ENCODE assay signal across 8 mouse cellular contexts in genomic region chr11:114467803-114468202, GRCm38 (mm10).
DNase-seq lines count a peak whose midpoint lies in the region; ATAC-seq lines count a peak whose summit lies in the region.

No protein-coding gene starts in this region.

- peak overlapping the region; percentile 72; the same call in 1 of the 2 replicates for H3K27ac ChIP-seq in kidney, embryonic 16.5 days (ENCODE audit: low read length)
- 0 out of 2 replicates have a peak overlapping the region, but pooled peaks have one; percentile 40 for H3K27ac ChIP-seq in forebrain, embryonic 10.5 days
- peak overlapping the region; percentile 70 for H3K27ac ChIP-seq in hindbrain, embryonic 14.5 days
- peak overlapping the region; percentile 71 for H3K27ac ChIP-seq in limb, embryonic 10.5 days
- H3K27ac ChIP-seq in neural tube, embryonic 14.5 days (ENCODE audit: low read depth, low read length), result peak overlapping the region; percentile 72

- no peak for DNase-seq in kidney, adult 8-10 months
- DNase-seq in forebrain, embryonic 10.5 days (ENCODE audit: extremely low spot score, low spot score), result no peak
- peak; percentile 77 for DNase-seq in hindbrain, embryonic 14.5 days (ENCODE audit: low spot score)
- DNase-seq in limb, embryonic 10.5 days (ENCODE audit: low spot score), result peak; percentile 63
- no peak for DNase-seq in testis, postnatal 10 days (ENCODE audit: low spot score)
- no peak for DNase-seq in spleen, adult 12 weeks (ENCODE audit: low spot score)

- H3K4me2 ChIP-seq in kidney, embryonic 16.5 days (replicated peaks; ENCODE audit: low read depth, low read length), result peak overlapping the region; percentile 39
- H3K4me2 ChIP-seq in hindbrain, embryonic 14.5 days (replicated peaks), result peak overlapping the region; percentile 16
- H3K4me2 ChIP-seq in neural tube, embryonic 14.5 days (ENCODE audit: low read depth, low read length), result no peak overlapping the region

- no peak overlapping the region for H3K9ac ChIP-seq in kidney, embryonic 16.5 days (replicated peaks; ENCODE audit: low read length)
- no peak overlapping the region for H3K9ac ChIP-seq in hindbrain, embryonic 14.5 days
- no peak overlapping the region for H3K9ac ChIP-seq in neural tube, embryonic 14.5 days (replicated peaks; ENCODE audit: low read depth, low read length)

- 0 out of 2 replicates have a peak overlapping the region, but pooled peaks have one; percentile 19 for H3K4me3 ChIP-seq in kidney, embryonic 16.5 days (ENCODE audit: low read length)
- no peak overlapping the region for H3K4me3 ChIP-seq in forebrain, embryonic 10.5 days
- no peak overlapping the region for H3K4me3 ChIP-seq in hindbrain, embryonic 14.5 days (replicated peaks; ENCODE audit: low read length)
- H3K4me3 ChIP-seq in limb, embryonic 10.5 days, result 0 out of 2 replicates have a peak overlapping the region, but pooled peaks have one; percentile 28
- no peak overlapping the region for H3K4me3 ChIP-seq in neural tube, embryonic 14.5 days (ENCODE audit: low read depth, low read length)

- H3K36me3 ChIP-seq in kidney, embryonic 16.5 days (ENCODE audit: insufficient read depth, low read length), result no peaks in the 10 kb centered on the region
- H3K36me3 ChIP-seq in forebrain, embryonic 10.5 days (replicated peaks), result no peaks in the 10 kb centered on the region
- H3K36me3 ChIP-seq in hindbrain, embryonic 14.5 days (replicated peaks; ENCODE audit: control insufficient read depth, insufficient read depth), result no peaks in the 10 kb centered on the region
- H3K36me3 ChIP-seq in limb, embryonic 10.5 days, result no peaks in the 10 kb centered on the region
- H3K36me3 ChIP-seq in neural tube, embryonic 14.5 days (ENCODE audit: control insufficient read depth, insufficient read depth, low read length), result no peaks in the 10 kb centered on the region

- no peaks in the 10 kb centered on the region for H3K9me3 ChIP-seq in kidney, embryonic 16.5 days (ENCODE audit: low read length)
- H3K9me3 ChIP-seq in forebrain, embryonic 10.5 days, result no peaks in the 10 kb centered on the region
- no peaks in the 10 kb centered on the region for H3K9me3 ChIP-seq in hindbrain, embryonic 14.5 days (ENCODE audit: control insufficient read depth, low read length)
- no peaks in the 10 kb centered on the region for H3K9me3 ChIP-seq in limb, embryonic 10.5 days (replicated peaks)
- no peaks in the 10 kb centered on the region for H3K9me3 ChIP-seq in neural tube, embryonic 14.5 days (ENCODE audit: control insufficient read depth, low read length)

- ATAC-seq in kidney, embryonic 16.5 days (ENCODE audit: low FRiP score, low TSS enrichment), result peak; percentile 11; the same call in 1 of the 2 replicates
- peak; percentile 70 for ATAC-seq in hindbrain, embryonic 14.5 days (ENCODE audit: low FRiP score)
- ATAC-seq in neural tube, embryonic 14.5 days (ENCODE audit: low read depth), result peak; percentile 74

- WGBS in kidney, embryonic 16.5 days, result under 1% methylated on average over 8 of the region's 8 CpGs
- WGBS in forebrain, embryonic 10.5 days, result 20% methylated on average over 8 of the region's 8 CpGs
- WGBS in hindbrain, embryonic 14.5 days, result 11% methylated on average over 8 of the region's 8 CpGs
- WGBS in limb, embryonic 10.5 days, result 6% methylated on average over 8 of the region's 8 CpGs
- 5% methylated on average over 8 of the region's 8 CpGs for WGBS in neural tube, embryonic 14.5 days

- H3K4me1 ChIP-seq in kidney, embryonic 16.5 days (ENCODE audit: insufficient read depth, low read length), result peaks cover 12% of the 10 kb centered on the region
- H3K4me1 ChIP-seq in forebrain, embryonic 10.5 days, result peaks cover 49% of the 10 kb centered on the region
- H3K4me1 ChIP-seq in hindbrain, embryonic 14.5 days (replicated peaks; ENCODE audit: control insufficient read depth, insufficient read depth, low read length), result peaks cover 49% of the 10 kb centered on the region
- H3K4me1 ChIP-seq in limb, embryonic 10.5 days, result peaks cover 45% of the 10 kb centered on the region
- H3K4me1 ChIP-seq in neural tube, embryonic 14.5 days (ENCODE audit: control insufficient read depth, insufficient read depth, low read length), result peaks cover 43% of the 10 kb centered on the region

- peaks cover 20% of the 10 kb centered on the region; the same call in 1 of the 2 replicates for H3K27me3 ChIP-seq in kidney, embryonic 16.5 days (ENCODE audit: insufficient read depth, low read length)
- peaks cover 71% of the 10 kb centered on the region for H3K27me3 ChIP-seq in forebrain, embryonic 10.5 days (ENCODE audit: poor library complexity, severe bottlenecking)
- no peaks in the 10 kb centered on the region for H3K27me3 ChIP-seq in hindbrain, embryonic 14.5 days (ENCODE audit: control insufficient read depth, insufficient read depth, low read length)
- H3K27me3 ChIP-seq in limb, embryonic 10.5 days (ENCODE audit: low read depth, poor library complexity, severe bottlenecking), result peaks cover 58% of the 10 kb centered on the region
- H3K27me3 ChIP-seq in neural tube, embryonic 14.5 days (ENCODE audit: control insufficient read depth, insufficient read depth, low read length), result no peaks in the 10 kb centered on the region

Comparison
In these comparisons a context has a peak if more than half of its experiments do, and no peak if none do; other contexts are left out.
1. ATAC-seq: peak in every context shown above with its lines; median percentile 74 in neural tube, embryonic 14.5 days; 70 in hindbrain, embryonic 14.5 days; 11 in kidney, embryonic 16.5 days.
2. H3K4me3 ChIP-seq: peak in kidney, embryonic 16.5 days (single experiment) and limb, embryonic 10.5 days (single experiment); none in forebrain, embryonic 10.5 days (single experiment), hindbrain, embryonic 14.5 days (single experiment) and neural tube, embryonic 14.5 days (single experiment).
3. DNase-seq: peak in hindbrain, embryonic 14.5 days (single experiment) and limb, embryonic 10.5 days (single experiment); none in kidney, adult 8-10 months (0 of 2), forebrain, embryonic 10.5 days (single experiment), testis, postnatal 10 days (single experiment) and spleen, adult 12 weeks (single experiment).
4. Peak in every context shown above with its lines, with median percentiles within 50 percentile points of each other: H3K27ac ChIP-seq.